Mouse (Mus musculus) liver, adult 2 months (tissue): ENCODE results near the gene C1qbp. TPM values are rescaled to one million over a fixed set of nuclear protein-coding genes. Genes with fewer than 3 reads are reported as not detected.

ENCODE experiments used
- DNase-seq: peaks from one replicate; pipeline ENCODE4 v3.0.0-alpha.2; 2011; ENCODE audit warnings: low read depth, low spot score; ENCODE audit errors: extremely low read depth
- H3K27ac ChIP-seq: fragments of 200-500 bp; replicated peaks from 2 replicates; pipeline ENCODE4 v1.5.1; 2012; ENCODE audit warnings: low read depth, mild to moderate bottlenecking, control low read depth, inconsistent platforms, low read length; ENCODE audit not compliant: insufficient read depth
- H3K27me3 ChIP-seq: fragments of 200-500 bp; 2 replicates; pipeline ENCODE4 v1.6.1; 2012; ENCODE audit warnings: mild to moderate bottlenecking, moderate library complexity, low read length, inconsistent platforms; ENCODE audit not compliant: control insufficient read depth, insufficient read depth
- H3K36me3 ChIP-seq: fragments of 200-500 bp; 2 replicates; pipeline ENCODE4 v1.6.1; 2012; ENCODE audit warnings: low read length, inconsistent platforms; ENCODE audit not compliant: control insufficient read depth, insufficient read depth
- H3K4me1 ChIP-seq: fragments of 200-500 bp; 2 replicates; pipeline ENCODE4 v1.6.1; 2011; ENCODE audit warnings: low read length; ENCODE audit not compliant: control insufficient read depth, insufficient read depth
- H3K4me3 ChIP-seq: fragments of 200-500 bp; 2 replicates; pipeline ENCODE4 v1.5.1; 2011; ENCODE audit warnings: low read depth, mild to moderate bottlenecking, control low read depth, low read length, moderate library complexity; ENCODE audit not compliant: insufficient read depth
- H3K79me2 ChIP-seq: fragments of 200-500 bp; 2 replicates; pipeline ENCODE4 v1.6.1; 2012; ENCODE audit warnings: inconsistent platforms, mild to moderate bottlenecking, low read length, moderate library complexity; ENCODE audit not compliant: control insufficient read depth, insufficient read depth
- H3K9ac ChIP-seq: fragments of 200-500 bp; 2 replicates; pipeline ENCODE4 v1.6.1; 2012; ENCODE audit warnings: low read depth, mild to moderate bottlenecking, control low read depth, inconsistent platforms, low read length
- CTCF ChIP-seq: fragments of 200-500 bp; IDR thresholded peaks from 2 replicates; pipeline ENCODE4 v1.5.1; 2011; ENCODE audit warnings: low read depth, low read length, control low read depth
- POLR2A ChIP-seq: fragments of 200-500 bp; IDR thresholded peaks from 2 replicates; pipeline ENCODE4 v1.6.1; 2011; ENCODE audit warnings: low read length, control low read depth; ENCODE audit not compliant: insufficient read depth; ENCODE audit errors: extremely low read depth
- WGBS: fragments of 180-500 bp; shearing (Covaris S2); methylation state at CpG from one replicate; pipeline ENCODE4 v1.1.7; 2018; 5-methylcytosine and 5-hydroxymethylcytosine counted together
- polyA plus RNA-seq: library from polyadenylated mRNA; depleted of rRNA; stranded (reverse); fragments of >200 nt; gene quantifications from 2 replicates; pipeline ENCODE4 v1.2.3, GENCODE M21; 2012; rRNA removed
- total RNA-seq: library from RNA; depleted of rRNA; stranded (reverse); fragments of >200 nt; gene quantifications from 2 replicates; pipeline ENCODE4 v1.2.3, GENCODE M21; 2014; rRNA removed

The C1qbp gene
- total and polyA plus RNA-seq, 2 experiments, result 39.0 to 152 TPM

- TF ChIP-seq POLR2A (no peak), CTCF (no peak)
- Histone ChIP-seq H3K79me2 (no peaks in the 10 kb centered on the region; the same call in 1 of the 2 replicates), H3K27ac (no peak overlapping the region), H3K4me3 (no peak overlapping the region), H3K27me3 (no peaks in the 10 kb centered on the region), H3K36me3 (peaks cover 74% of the 10 kb centered on the region), H3K9ac (no peak overlapping the region), H3K4me1 (no peaks in the 10 kb centered on the region)
- no peak for DNase-seq
- WGBS, result 95% methylated on average over 4 of the region's 4 CpGs
Observed at GRCm38 (mm10) chr11:70954711-70955110, 28.1 kb downstream of the C1qbp start.

GRCm38 (mm10) chr11:70944935-70945817, 37.6 kb downstream of the C1qbp start:
- no peaks in the 10 kb centered on the region for H3K79me2 ChIP-seq
- H3K36me3 ChIP-seq, result peaks cover 84% of the 10 kb centered on the region
- no peaks in the 10 kb centered on the region for H3K27me3 ChIP-seq
- H3K27ac ChIP-seq, result no peak overlapping the region; the same call in 1 of the 2 replicates
- H3K4me1 ChIP-seq, result peaks cover 9% of the 10 kb centered on the region
- 59% methylated on average over 4 of the region's 4 CpGs for WGBS
- no peak for TF ChIP-seq POLR2A
- no peak for TF ChIP-seq CTCF
- no peak overlapping the region for H3K9ac ChIP-seq
- peak; percentile 42 for DNase-seq
- no peak overlapping the region for H3K4me3 ChIP-seq

GRCm38 (mm10) chr11:70943651-70944050, 39.2 kb downstream of the C1qbp start:
- no peaks in the 10 kb centered on the region for H3K79me2 ChIP-seq
- H3K36me3 ChIP-seq, result peaks cover 86% of the 10 kb centered on the region
- H3K4me1 ChIP-seq, result peaks cover 9% of the 10 kb centered on the region
- no peak overlapping the region for H3K27ac ChIP-seq
- DNase-seq, result no peak
- no peak for TF ChIP-seq CTCF
- TF ChIP-seq POLR2A, result no peak
- WGBS, result 78% methylated on average over 7 of the region's 7 CpGs
- H3K27me3 ChIP-seq, result no peaks in the 10 kb centered on the region
- no peak overlapping the region for H3K9ac ChIP-seq
- no peak overlapping the region for H3K4me3 ChIP-seq

- H3K79me2 ChIP-seq, result no peaks in the 10 kb centered on the region
- TF ChIP-seq CTCF, result no peak
- no peak for TF ChIP-seq POLR2A
- H3K4me3 ChIP-seq, result no peak overlapping the region
- H3K27me3 ChIP-seq, result no peaks in the 10 kb centered on the region
- peaks cover 85% of the 10 kb centered on the region for H3K36me3 ChIP-seq
- H3K27ac ChIP-seq, result no peak overlapping the region
- no peak overlapping the region for H3K9ac ChIP-seq
- H3K4me1 ChIP-seq, result peaks cover 9% of the 10 kb centered on the region
- WGBS, result 97% methylated on average over 1 of the region's 1 CpGs
- no peak for DNase-seq
Observed at GRCm38 (mm10) chr11:70942596-70942995, 40.2 kb downstream of the C1qbp start.

GRCm38 (mm10) chr11:70935316-70935715, 47.5 kb downstream of the C1qbp start:
- H3K9ac ChIP-seq, result no peak overlapping the region
- no peaks in the 10 kb centered on the region for H3K27me3 ChIP-seq
- H3K79me2 ChIP-seq, result no peaks in the 10 kb centered on the region
- H3K4me1 ChIP-seq, result no peaks in the 10 kb centered on the region
- no peak for DNase-seq
- H3K27ac ChIP-seq, result no peak overlapping the region
- WGBS, result 96% methylated on average over 7 of the region's 7 CpGs
- H3K36me3 ChIP-seq, result peaks cover 67% of the 10 kb centered on the region
- TF ChIP-seq CTCF (no peak), POLR2A (no peak)
- no peak overlapping the region for H3K4me3 ChIP-seq

- no peak overlapping the region for H3K9ac ChIP-seq
- no peaks in the 10 kb centered on the region for H3K27me3 ChIP-seq
- no peak overlapping the region for H3K4me3 ChIP-seq
- H3K27ac ChIP-seq, result no peak overlapping the region
- peaks cover 54% of the 10 kb centered on the region for H3K36me3 ChIP-seq
- TF ChIP-seq CTCF, result no peak
- no peak for TF ChIP-seq POLR2A
- 95% methylated on average over 5 of the region's 5 CpGs for WGBS
- DNase-seq, result no peak
- H3K79me2 ChIP-seq, result no peaks in the 10 kb centered on the region; the same call in 1 of the 2 replicates
- H3K4me1 ChIP-seq, result no peaks in the 10 kb centered on the region
Observed at GRCm38 (mm10) chr11:70931461-70931860, 51.4 kb downstream of the C1qbp start.

Other genes with a start within 250 kb of the C1qbp start
- gene Zfp3, start 218.8 kb downstream of the C1qbp start, total RNA-seq, result 1.8 and 1.9 TPM in 2 replicates
- gene Zfp3, start 218.8 kb downstream of the C1qbp start, polyA plus RNA-seq, result 0.47 and 0.87 TPM in 2 replicates
- gene Scimp, start 170.4 kb downstream of the C1qbp start, total RNA-seq, result 1.7 and 1.9 TPM in 2 replicates
- gene Scimp, start 170.4 kb downstream of the C1qbp start, polyA plus RNA-seq, result 0.93 and 2.0 TPM in 2 replicates
- 27.9 and 29.1 TPM in 2 replicates for gene Rabep1, start 138.2 kb downstream of the C1qbp start, total RNA-seq
- gene Rabep1, start 138.2 kb downstream of the C1qbp start, polyA plus RNA-seq, result 3.3 and 3.5 TPM in 2 replicates
- 26.9 and 28.9 TPM in 2 replicates for gene Nup88, start 13.1 kb downstream of the C1qbp start, total RNA-seq
- 11.6 and 14.3 TPM in 2 replicates for gene Nup88, start 13.1 kb downstream of the C1qbp start, polyA plus RNA-seq
- gene Rpain, start 12.8 kb downstream of the C1qbp start, total RNA-seq, result 48.1 and 51.5 TPM in 2 replicates
- 32.5 and 38.5 TPM in 2 replicates for gene Rpain, start 12.8 kb downstream of the C1qbp start, polyA plus RNA-seq
- 7.8 and 9.0 TPM in 2 replicates for gene Dhx33, start 21.4 kb upstream of the C1qbp start, total RNA-seq
- gene Dhx33, start 21.4 kb upstream of the C1qbp start, polyA plus RNA-seq, result 13.8 and 22.0 TPM in 2 replicates
- 7.8 and 9.7 TPM in 2 replicates for gene Mis12, start 36.6 kb upstream of the C1qbp start, total RNA-seq
- gene Mis12, start 36.6 kb upstream of the C1qbp start, polyA plus RNA-seq, result 2.7 and 3.0 TPM in 2 replicates
- gene Derl2, start 36.8 kb upstream of the C1qbp start, total RNA-seq, result 56.4 and 59.0 TPM in 2 replicates
- gene Derl2, start 36.8 kb upstream of the C1qbp start, polyA plus RNA-seq, result 49.4 and 58.5 TPM in 2 replicates
- gene 6330403K07Rik, start 50.5 kb upstream of the C1qbp start, total RNA-seq, result 0.20 TPM in 1 of 2 replicates, not detected in the other
- gene 6330403K07Rik, start 50.5 kb upstream of the C1qbp start, polyA plus RNA-seq, result not detected in 2 replicates
- gene Nlrp1a, start 161.7 kb upstream of the C1qbp start, total RNA-seq, result 0.09 and 0.20 TPM in 2 replicates
- gene Nlrp1a, start 161.7 kb upstream of the C1qbp start, polyA plus RNA-seq, result 0.04 TPM in 1 of 2 replicates, not detected in the other
- gene Nlrp1b, start 247.7 kb upstream of the C1qbp start, total RNA-seq, result 0.46 and 0.67 TPM in 2 replicates
- gene Nlrp1b, start 247.7 kb upstream of the C1qbp start, polyA plus RNA-seq, result 0.07 and 0.18 TPM in 2 replicates